Comparison of ENCODE assay signal across 9 mouse cellular contexts in the genomic region with DNA sequence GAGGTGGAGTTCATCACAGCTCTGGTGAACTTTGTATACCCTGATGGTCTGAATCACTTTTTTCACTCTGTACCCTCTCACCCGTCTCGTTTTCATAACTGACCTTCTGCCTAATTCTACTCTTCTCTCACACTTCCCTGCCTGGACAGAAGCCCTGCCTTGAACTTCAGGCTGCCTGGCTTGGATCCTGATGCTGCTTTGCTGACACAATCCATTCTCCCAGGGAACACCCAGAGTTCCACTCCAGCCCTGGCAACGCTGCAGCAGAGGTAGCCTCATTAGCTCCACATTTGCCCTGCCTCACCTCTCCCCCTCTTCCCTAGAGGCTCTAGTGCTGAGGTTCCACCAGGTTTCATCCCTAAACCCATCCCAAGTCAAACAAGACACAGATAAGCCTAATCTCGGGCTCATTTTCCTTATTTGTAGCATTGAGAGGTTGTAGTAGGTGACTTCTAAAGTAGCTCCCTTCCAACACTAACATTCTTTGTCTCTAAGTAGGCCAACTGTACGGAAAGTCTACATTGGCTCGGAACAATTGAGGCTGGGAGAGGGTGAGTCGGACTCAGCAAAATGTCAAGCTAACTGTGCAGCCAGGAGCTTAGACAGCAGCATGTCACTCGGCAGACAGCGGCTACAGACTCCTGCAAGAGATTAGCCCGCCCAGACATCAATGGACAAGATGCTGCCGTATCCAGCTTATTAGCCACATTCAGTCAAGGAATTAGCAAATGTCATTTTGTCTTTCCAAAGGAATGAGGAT. TPM values are rescaled to one million over a fixed set of nuclear protein-coding genes. Genes with fewer than 3 reads are reported as not detected.
A peak's percentile ranks its signal among the peaks of the same experiment; 100 is the strongest.
DNase-seq lines count a peak whose midpoint lies in the region; ATAC-seq lines count a peak whose summit lies in the region.
"Had no signal": no experiment of that assay in that cellular context is flagged by ENCODE, and none has a peak within 500 bp of the region (broad histone marks: within the 10 kb centered on the region; RNA-seq: fewer than 3 reads in every experiment).

No protein-coding gene starts in this region.

- no peak overlapping the region for H3K4me2 ChIP-seq in limb, embryonic 12.5 days
- H3K4me2 ChIP-seq in kidney, embryonic 15.5 days: no peak overlapping the region

- WGBS in limb, embryonic 12.5 days: 72% methylated on average over 11 of the region's 11 CpGs
- 77% methylated on average over 11 of the region's 11 CpGs for WGBS in limb, embryonic 10.5 days
- WGBS in kidney, embryonic 15.5 days: 78% methylated on average over 11 of the region's 11 CpGs
- 91% methylated on average over 11 of the region's 11 CpGs for WGBS in macrophage (ENCODE audit: missing documents)

- no peak for DNase-seq in limb, embryonic 10.5 days (ENCODE audit: low spot score)
- DNase-seq in gastrocnemius, postnatal 10 days: peak; percentile 57
- DNase-seq in left cerebral cortex, postnatal 25 days (ENCODE audit: low spot score in 2 of 2): no peak
- DNase-seq in spleen, postnatal 10 days (ENCODE audit: low spot score in 2 of 2): no peak
- DNase-seq: cerebellum, adult 18-20 months had no signal

- intact Hi-C loops in left cerebral cortex, postnatal 25 days (cut with DNase I): no loop called here

- no peaks in the 10 kb centered on the region for H3K27me3 ChIP-seq in limb, embryonic 12.5 days
- no peaks in the 10 kb centered on the region for H3K27me3 ChIP-seq in limb, embryonic 10.5 days (ENCODE audit: low read depth, poor library complexity, severe bottlenecking)
- no peaks in the 10 kb centered on the region for H3K27me3 ChIP-seq in kidney, embryonic 15.5 days

- ATAC-seq in limb, embryonic 12.5 days (ENCODE audit: insufficient number of reproducible peaks, insufficient read depth, low FRiP score, low TSS enrichment, low read depth): no peak
- ATAC-seq in kidney, embryonic 15.5 days (replicated peaks; ENCODE audit: low FRiP score): no peak
- ATAC-seq in megakaryocyte progenitor cell, adult 5-6 weeks (replicated peaks; ENCODE audit: poor library complexity): no peak

- peaks cover 13% of the 10 kb centered on the region for H3K4me1 ChIP-seq in limb, embryonic 12.5 days (replicated peaks)
- peaks cover 18% of the 10 kb centered on the region for H3K4me1 ChIP-seq in limb, embryonic 10.5 days
- peaks cover 13% of the 10 kb centered on the region for H3K4me1 ChIP-seq in kidney, embryonic 15.5 days

- no peaks in the 10 kb centered on the region for H3K79me2 ChIP-seq in macrophage (ENCODE audit: inconsistent target)

- no peaks in the 10 kb centered on the region for H3K36me3 ChIP-seq in limb, embryonic 12.5 days
- no peaks in the 10 kb centered on the region for H3K36me3 ChIP-seq in limb, embryonic 10.5 days
- H3K36me3 ChIP-seq in kidney, embryonic 15.5 days: no peaks in the 10 kb centered on the region
- H3K36me3 ChIP-seq in macrophage (ENCODE audit: inconsistent target): no peaks in the 10 kb centered on the region

- no peak overlapping the region for H3K4me3 ChIP-seq in limb, embryonic 12.5 days (replicated peaks)
- H3K4me3 ChIP-seq in limb, embryonic 10.5 days: no peak overlapping the region
- no peak overlapping the region for H3K4me3 ChIP-seq in kidney, embryonic 15.5 days (replicated peaks)
- no peak overlapping the region for H3K4me3 ChIP-seq in macrophage (ENCODE audit: inconsistent target)

- H3K9ac ChIP-seq in limb, embryonic 12.5 days (replicated peaks): no peak overlapping the region
- no peak overlapping the region for H3K9ac ChIP-seq in kidney, embryonic 15.5 days

- no peaks in the 10 kb centered on the region for H3K9me3 ChIP-seq in limb, embryonic 12.5 days
- no peaks in the 10 kb centered on the region for H3K9me3 ChIP-seq in limb, embryonic 10.5 days (replicated peaks)
- no peaks in the 10 kb centered on the region for H3K9me3 ChIP-seq in kidney, embryonic 15.5 days (replicated peaks)

- peak overlapping the region; percentile 62; the same call in 1 of the 2 replicates for H3K27ac ChIP-seq in limb, embryonic 12.5 days
- no peak overlapping the region for H3K27ac ChIP-seq in limb, embryonic 10.5 days
- peak overlapping the region; percentile 69; the same call in 1 of the 2 replicates for H3K27ac ChIP-seq in kidney, embryonic 15.5 days
- H3K27ac ChIP-seq in macrophage: peak overlapping the region; percentile 85

RNA-seq across cellular contexts. Expression of gene Eed, which starts 60.0 kb away (rescaled TPM):
- 95.5 and 97.3 TPM in 2 replicates for polyA plus RNA-seq in limb, embryonic 12.5 days (2016; fragmentation: Nextera tagmentation; extraction: Ambion mirVana)
- polyA plus RNA-seq in limb, embryonic 10.5 days (2016; fragmentation: Nextera tagmentation; extraction: Ambion mirVana): 101 and 102 TPM in 2 replicates
- 10 to 100 TPM; 30.6 to 37.8 TPM for total RNA-seq in gastrocnemius, postnatal 10 days (2021)
- 68.5 and 75.9 TPM in 2 replicates for polyA plus RNA-seq in kidney, embryonic 15.5 days (2015; fragmentation: Nextera tagmentation; extraction: Ambion mirVana)
- total RNA-seq in macrophage (2018; cell fraction: chromatin; rRNA removed): 100 to 1,000 TPM in 24 of 26 experiments, 10 to 100 TPM in 2; 87.4 to 310 (median 214) TPM
- total RNA-seq in macrophage (2018; cell fraction: cytosol; rRNA removed): 10 to 100 TPM; 16.4 to 78.9 (median 44.1) TPM
- total RNA-seq in macrophage (2018; cell fraction: nucleus; rRNA removed): 100 to 1,000 TPM in 14 of 26 experiments, 10 to 100 TPM in 12; 34.6 to 164 (median 110) TPM
- polyA plus RNA-seq in macrophage (2018): 45.6 to 59.3 TPM (median 47.9 TPM) in 3 replicates
- total RNA-seq in left cerebral cortex, postnatal 25 days (2021): 10 to 100 TPM; 33.2 to 37.1 TPM
- 133 and 143 TPM in 2 replicates for total RNA-seq in megakaryocyte progenitor cell, adult 5-6 weeks (2015)
- total RNA-seq in megakaryocyte progenitor cell, adult 5-6 weeks (2017): 116 and 143 TPM in 2 replicates
